Mouse (Mus musculus): ENCODE data around the gene Cldn34d. TPM values are rescaled to one million over a fixed set of nuclear protein-coding genes. Genes with fewer than 3 reads are reported as not detected.

Cldn34d gene
- not detected for total RNA-seq (2022)

DNA sequence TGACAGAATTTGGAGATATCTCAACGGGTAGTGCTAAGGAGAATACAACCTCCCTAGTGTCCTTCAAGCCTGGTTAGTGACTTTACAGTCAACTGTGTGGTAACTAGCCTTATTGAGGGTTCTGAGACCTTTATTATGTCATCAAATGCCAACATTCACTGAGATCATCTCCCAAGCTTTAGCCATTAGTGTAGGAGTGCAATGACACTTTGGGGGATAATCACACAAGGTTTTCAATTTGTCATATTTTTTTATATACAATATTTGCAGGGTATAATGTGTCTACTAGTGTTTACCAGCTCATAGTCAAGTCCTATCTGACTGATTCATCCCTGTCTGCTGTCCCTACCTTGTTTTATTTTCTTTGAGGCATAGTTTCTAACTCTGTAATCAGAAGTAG is at the start of gene Cldn34d:
Gene Cldn34d (minus strand): TSS at position 101 of the 400 bp plus-strand sequence.
- DNase-seq (ENCODE audit: low spot score): no peak

DNA sequence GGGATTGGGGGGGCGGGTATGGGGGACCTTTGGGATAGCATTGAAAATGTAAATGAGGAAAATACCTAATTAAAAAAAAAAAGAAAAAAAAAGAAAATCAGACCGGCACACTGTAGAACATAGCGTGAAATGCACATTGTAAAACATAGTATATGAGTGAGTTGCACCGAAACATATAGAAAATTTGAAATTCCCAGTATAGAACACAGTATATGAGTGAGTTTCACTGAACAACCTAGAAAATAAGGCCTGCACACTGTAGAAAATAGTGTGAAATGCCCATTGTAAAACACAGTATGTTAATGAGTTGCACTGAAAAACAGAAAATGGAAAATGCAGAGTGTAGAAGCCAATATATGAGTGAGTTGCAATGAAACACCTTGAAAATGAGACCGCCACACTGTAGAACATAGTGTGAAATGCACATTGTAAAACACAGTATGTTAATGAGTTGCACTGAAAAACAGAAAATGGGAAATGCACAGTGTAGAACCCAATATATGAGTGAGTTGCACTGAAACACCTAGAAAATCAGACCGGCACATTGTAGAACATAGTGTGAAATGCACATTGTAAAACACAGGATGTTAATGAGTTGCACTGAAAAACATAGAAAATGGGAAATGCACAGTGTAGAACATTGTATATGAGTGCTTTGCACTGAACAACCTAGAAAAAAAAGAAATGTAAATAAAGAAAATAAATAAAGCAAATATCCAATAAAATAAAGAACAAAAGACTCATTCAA is 4.1 kb downstream of the Cldn34d start:
- peak; percentile 38 for DNase-seq (ENCODE audit: low spot score)

Other genes starting within 250 kb of the Cldn34d start
- gene Cldn34b4, start 209.6 kb downstream of the Cldn34d start, total RNA-seq (2022): not detected